Mouse (Mus musculus) urinary bladder, postnatal 25 days (tissue): ENCODE results near the gene Fmo5.

Experiments
- DNase-seq: peaks from one replicate; pipeline ENCODE4 v3.0.0; 2022; ENCODE audit warnings: low spot score

The Fmo5 gene

GRCm38 (mm10) chr3:97628391-97629001, at the start of gene Fmo5:
Fmo5 (plus strand) TSS chr3:97628804.
- peak; percentile 74 for DNase-seq

GRCm38 (mm10) chr3:97585383-97586160, 43.0 kb upstream of the Fmo5 start:
- peak; percentile 76 for DNase-seq

GRCm38 (mm10) chr3:97587656-97588055, 40.9 kb upstream of the Fmo5 start:
- DNase-seq: peak; percentile 53

GRCm38 (mm10) chr3:97590699-97591098, 37.9 kb upstream of the Fmo5 start:
- DNase-seq: no peak

- no peak for DNase-seq
These were observed 35.5 kb upstream of the Fmo5 start for GRCm38 (mm10) chr3:97593089-97593488.

GRCm38 (mm10) chr3:97594140-97594539, 34.5 kb upstream of the Fmo5 start:
- no peak for DNase-seq

GRCm38 (mm10) chr3:97595066-97595465, 33.5 kb upstream of the Fmo5 start:
- DNase-seq: no peak

GRCm38 (mm10) chr3:97596796-97597195, 31.8 kb upstream of the Fmo5 start:
- no peak for DNase-seq

- DNase-seq: no peak
These were observed 28.4 kb upstream of the Fmo5 start for GRCm38 (mm10) chr3:97600050-97600832.

- DNase-seq: no peak
These were observed 19.3 kb upstream of the Fmo5 start for GRCm38 (mm10) chr3:97609201-97609844.

- peak; percentile 93 for DNase-seq
These were observed 18.7 kb upstream of the Fmo5 start, which contains the start of gene Chd1l for GRCm38 (mm10) chr3:97609845-97610410. Chd1l (minus strand) TSS chr3:97610203.

GRCm38 (mm10) chr3:97611021-97611420, 17.6 kb upstream of the Fmo5 start:
- DNase-seq: no peak

- DNase-seq: no peak
These were observed 13.4 kb upstream of the Fmo5 start for GRCm38 (mm10) chr3:97615154-97615553.

- no peak for DNase-seq
These were observed 12.7 kb upstream of the Fmo5 start for GRCm38 (mm10) chr3:97615933-97616332.

GRCm38 (mm10) chr3:97617091-97617825, 11.3 kb upstream of the Fmo5 start:
- no peak for DNase-seq

GRCm38 (mm10) chr3:97617899-97618298, 10.7 kb upstream of the Fmo5 start:
- DNase-seq: no peak

- no peak for DNase-seq
These were observed 7.9 kb upstream of the Fmo5 start for GRCm38 (mm10) chr3:97620657-97621056.

- no peak for DNase-seq
These were observed 4.0 kb upstream of the Fmo5 start for GRCm38 (mm10) chr3:97624611-97625010.

GRCm38 (mm10) chr3:97627893-97628292, 711 bp upstream of the Fmo5 start:
- no peak for DNase-seq

GRCm38 (mm10) chr3:97629941-97630340, 1.3 kb downstream of the Fmo5 start:
- DNase-seq: no peak

- no peak for DNase-seq
These were observed 2.1 kb downstream of the Fmo5 start for GRCm38 (mm10) chr3:97630746-97631145.
